Mouse (Mus musculus) G1E (cell line): ENCODE measurements around the gene Spint2.

Experiments used
- CTCF ChIP-seq: IDR thresholded peaks from 2 replicates; pipeline ENCODE4 v1.5.1; 2012; ENCODE audit warnings: low read depth, low read length, inconsistent platforms, mixed read lengths
- GATA1 ChIP-seq: IDR thresholded peaks from 2 replicates; pipeline ENCODE4 v1.6.1; 2012; ENCODE audit warnings: borderline replicate concordance, low read length, inconsistent platforms, mixed read lengths
- POLR2AphosphoS5 ChIP-seq: IDR thresholded peaks from 2 replicates; pipeline ENCODE4 v1.6.1; 2012; ENCODE audit warnings: low read depth, low read length, inconsistent platforms; ENCODE audit not compliant: insufficient replicate concordance

- TF ChIP-seq GATA1 (no peak), POLR2AphosphoS5 (no peak), CTCF (no peak)
Observed at GRCm38 (mm10) chr7:29309749-29310148, 28.0 kb upstream of the Spint2 start.
